Mouse (Mus musculus) heart, embryonic 15.5 days (tissue): Measurements from ENCODE around the gene Lamtor2. TPM values are rescaled to one million over a fixed set of nuclear protein-coding genes. Genes with fewer than 3 reads are reported as not detected.
"Not testable (repeated sequence)": the region's sequence is repeated elsewhere in the genome, so short reads cannot be mapped to it uniquely, and the experiment has no call there.

ENCODE experiments used
- ATAC-seq: fragments of 200-750 bp; cut with Nextera tagmentation; replicated peaks from 2 replicates; pipeline ENCODE4 v1.8.0; 2017; ENCODE audit warnings: low read depth, moderate TSS enrichment; ENCODE audit not compliant: insufficient number of reproducible peaks, insufficient read depth, low FRiP score
- H3K27ac ChIP-seq: fragments of 300-500 bp; sonication (generic); 2 replicates; pipeline ENCODE4 v1.5.1; 2015; ENCODE audit warnings: mild to moderate bottlenecking, inconsistent platforms
- H3K27me3 ChIP-seq: fragments of 300-500 bp; sonication (generic); 2 replicates; pipeline ENCODE4 v1.6.1; 2015; ENCODE audit warnings: inconsistent platforms
- H3K36me3 ChIP-seq: fragments of 300-500 bp; sonication (generic); 2 replicates; pipeline ENCODE4 v1.6.1; 2015; ENCODE audit warnings: mild to moderate bottlenecking, inconsistent platforms
- H3K4me1 ChIP-seq: fragments of 300-500 bp; sonication (generic); replicated peaks from 2 replicates; pipeline ENCODE4 v1.6.1; 2015; ENCODE audit warnings: inconsistent platforms
- H3K4me2 ChIP-seq: fragments of 300-500 bp; sonication (generic); 2 replicates; pipeline ENCODE4 v1.6.1; 2015; ENCODE audit warnings: inconsistent platforms, mild to moderate bottlenecking, moderate library complexity
- H3K4me3 ChIP-seq: fragments of 300-500 bp; sonication (generic); 2 replicates; pipeline ENCODE4 v1.5.1; 2015; ENCODE audit warnings: mild to moderate bottlenecking, inconsistent platforms
- H3K9ac ChIP-seq: fragments of 300-500 bp; sonication (generic); 2 replicates; pipeline ENCODE4 v1.6.1; 2015; ENCODE audit warnings: mild to moderate bottlenecking, inconsistent platforms
- H3K9me3 ChIP-seq: fragments of 300-500 bp; sonication (generic); replicated peaks from 2 replicates; pipeline ENCODE4 v1.6.1; 2016; ENCODE audit warnings: inconsistent platforms
- WGBS: fragments of 180-500 bp; shearing (Covaris S2); methylation state at CpG from one replicate; pipeline ENCODE4 v1.1.7; 2015; ENCODE audit warnings: mixed read lengths; 5-methylcytosine and 5-hydroxymethylcytosine counted together
- polyA plus RNA-seq: library from polyadenylated mRNA; unstranded; fragments of >200 nt; fragmentation: Nextera tagmentation; extraction: Ambion mirVana; gene quantifications from 2 replicates; pipeline ENCODE4 v1.2.1, GENCODE M21; 2015

Lamtor2 gene
- polyA plus RNA-seq, 1 experiment from 2014 or later: 119 TPM

DNA sequence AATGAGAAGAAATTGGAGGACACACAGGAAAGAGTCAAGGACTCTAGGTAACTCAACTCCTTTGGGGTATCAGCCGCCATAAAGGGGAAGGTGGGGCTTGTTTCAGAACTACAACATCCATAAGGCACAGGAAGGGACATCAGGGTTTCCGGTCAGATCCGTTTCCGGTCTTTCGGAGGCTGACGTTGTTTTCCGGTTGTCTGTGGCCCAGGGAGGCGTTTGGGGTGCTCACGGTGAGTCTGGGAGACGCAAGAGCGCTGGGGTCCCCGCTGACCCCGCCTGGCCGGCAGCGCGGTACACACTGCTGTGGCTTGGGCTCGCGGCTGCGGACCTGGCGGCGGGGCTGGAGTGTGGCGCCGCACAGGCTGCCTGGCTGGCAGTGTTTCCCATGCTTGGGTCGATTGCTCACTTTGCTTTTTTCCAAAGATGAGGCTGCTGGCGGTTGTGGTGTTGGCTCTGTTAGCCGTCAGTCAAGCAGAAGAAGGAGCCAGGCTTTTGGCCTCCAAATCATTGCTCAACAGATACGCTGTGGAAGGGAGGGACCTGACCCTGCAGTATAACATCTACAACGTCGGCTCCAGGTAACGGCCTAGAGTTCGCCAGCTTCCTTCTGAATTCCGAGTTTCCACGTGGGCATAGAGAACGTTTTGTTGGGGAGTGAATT lies 26.7 kb upstream of the Lamtor2 start:
- H3K9ac ChIP-seq: peak overlapping the region; percentile 81
- peak; percentile 68 for ATAC-seq
- under 1% methylated on average over 34 of the region's 34 CpGs for whole genome bisulfite sequencing
- H3K4me2 ChIP-seq: peak overlapping the region; percentile 73
- H3K36me3 ChIP-seq: peaks cover 31% of the 10 kb centered on the region
- H3K27ac ChIP-seq: peak overlapping the region; percentile 70
- peak overlapping the region; percentile 69 for H3K4me3 ChIP-seq
- peaks cover 12% of the 10 kb centered on the region for H3K4me1 ChIP-seq
- no peaks in the 10 kb centered on the region for H3K27me3 ChIP-seq
- no peaks in the 10 kb centered on the region for H3K9me3 ChIP-seq

DNA sequence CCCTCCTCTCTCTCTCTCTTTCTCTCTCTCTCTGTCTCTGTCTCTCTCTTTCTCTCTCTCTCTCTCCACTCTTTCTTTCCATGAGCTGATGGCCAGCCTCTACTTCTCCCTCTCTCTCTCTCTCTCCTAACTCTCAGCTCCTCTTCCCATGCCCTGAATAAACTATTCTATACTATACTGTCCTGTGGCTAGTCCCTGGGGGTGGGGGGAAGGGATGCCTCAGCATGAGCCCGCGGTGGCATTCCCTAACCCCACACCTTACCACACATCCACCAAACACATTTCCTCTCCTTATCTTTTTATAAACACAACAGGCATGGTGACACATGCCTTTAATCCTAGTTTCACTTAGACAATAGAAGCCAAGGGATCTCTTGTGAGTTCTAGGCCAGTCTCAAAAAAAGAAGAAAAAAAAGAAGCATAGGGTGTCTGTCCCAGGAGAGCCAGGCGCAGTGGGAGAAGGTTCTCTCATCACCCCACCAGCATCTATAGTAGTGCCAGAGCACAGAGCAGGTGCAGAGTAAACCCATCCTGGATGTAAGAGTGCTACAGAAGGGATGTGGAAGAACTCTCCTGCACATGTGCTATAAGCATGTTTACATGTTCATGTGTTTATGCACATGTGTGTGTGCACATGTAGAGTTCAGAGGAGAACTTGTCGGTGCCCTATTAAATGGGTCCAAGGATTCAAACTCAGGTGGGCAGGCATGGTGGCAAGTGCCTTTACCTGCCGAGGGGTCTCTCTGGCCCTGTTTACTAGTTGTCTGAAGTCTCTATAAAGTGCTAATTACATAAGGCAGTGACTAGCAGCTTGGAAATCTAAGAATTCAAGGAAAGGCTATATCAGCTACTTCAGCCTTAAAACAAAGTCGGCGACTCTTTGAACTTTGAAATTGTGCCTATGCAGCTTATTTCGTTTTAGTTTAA lies 25.9 kb upstream of the Lamtor2 start:
- peaks cover 27% of the 10 kb centered on the region for H3K36me3 ChIP-seq
- no peaks in the 10 kb centered on the region for H3K27me3 ChIP-seq
- ATAC-seq: 0 out of 2 replicates have a peak, but pooled peaks have one; percentile 23
- H3K9ac ChIP-seq: no peak overlapping the region
- peak overlapping the region; percentile 73 for H3K4me2 ChIP-seq
- H3K27ac ChIP-seq: no peak overlapping the region
- H3K4me1 ChIP-seq: peaks cover 12% of the 10 kb centered on the region
- 39% methylated on average over 8 of the region's 8 CpGs for WGBS
- no peaks in the 10 kb centered on the region for H3K9me3 ChIP-seq
- H3K4me3 ChIP-seq: peak overlapping the region; percentile 69

DNA sequence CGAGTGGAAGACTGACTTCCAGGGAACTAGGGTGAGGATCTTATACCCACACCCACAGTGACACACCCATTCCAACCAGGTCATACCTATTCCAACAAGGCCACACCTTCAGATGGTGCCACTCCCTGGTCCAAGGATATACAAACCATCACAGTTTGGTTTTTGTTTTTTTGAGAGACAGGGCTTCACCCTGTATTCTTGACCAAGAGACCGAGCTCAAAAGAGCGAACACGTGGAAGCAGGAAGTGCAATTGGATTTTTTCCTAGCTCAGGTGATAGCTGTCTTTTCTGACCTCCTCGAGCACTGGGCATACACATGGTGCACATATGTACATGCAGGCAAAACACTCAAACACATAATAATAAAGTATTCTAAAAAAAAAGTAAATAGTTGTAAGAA lies 25.0 kb upstream of the Lamtor2 start:
- H3K4me2 ChIP-seq, H3K4me3 ChIP-seq, H3K9me3 ChIP-seq, H3K27me3 ChIP-seq, H3K9ac ChIP-seq, ATAC-seq, H3K27ac ChIP-seq: not testable (repeated sequence)
- H3K4me1 ChIP-seq: peaks cover 12% of the 10 kb centered on the region
- 80% methylated on average over 5 of the region's 5 CpGs for WGBS
- peaks cover 18% of the 10 kb centered on the region for H3K36me3 ChIP-seq

DNA sequence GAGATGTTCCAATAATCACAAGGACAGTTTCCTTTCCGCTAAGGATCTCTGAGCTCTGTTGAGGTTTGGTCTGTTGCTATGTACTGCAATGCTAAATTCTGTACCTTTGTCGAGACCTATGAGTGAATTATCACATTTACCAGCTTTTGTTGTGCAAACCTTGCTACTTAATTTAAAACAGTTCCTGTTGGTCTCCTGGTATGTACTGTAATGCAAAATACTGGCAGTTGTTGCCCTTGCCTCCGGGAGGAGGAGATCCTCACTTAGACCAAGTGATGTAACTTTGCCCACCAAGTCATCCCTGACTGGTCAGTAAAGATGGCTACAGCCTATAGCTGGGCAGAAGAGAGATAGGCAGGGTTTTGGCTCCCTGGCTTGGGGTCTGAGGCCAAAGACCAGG lies 22.7 kb upstream of the Lamtor2 start, which contains the start of gene Ssr2:
TSS of gene Ssr2 (plus strand) at position 337 of the 400 bp plus-strand sequence.
- H3K36me3 ChIP-seq: no peaks in the 10 kb centered on the region
- WGBS: 79% methylated on average over 3 of the region's 3 CpGs
- H3K4me1 ChIP-seq: peaks cover 7% of the 10 kb centered on the region
- no peak within 1 kb of the TSS for H3K4me3 ChIP-seq
- H3K4me2 ChIP-seq: no peak within 1 kb of the TSS
- no peaks in the 10 kb centered on the region for H3K9me3 ChIP-seq
- H3K9ac ChIP-seq: no peak within 1 kb of the TSS
- no peaks in the 10 kb centered on the region for H3K27me3 ChIP-seq
- no peak within 1 kb of the TSS for H3K27ac ChIP-seq
- no peak for ATAC-seq

DNA sequence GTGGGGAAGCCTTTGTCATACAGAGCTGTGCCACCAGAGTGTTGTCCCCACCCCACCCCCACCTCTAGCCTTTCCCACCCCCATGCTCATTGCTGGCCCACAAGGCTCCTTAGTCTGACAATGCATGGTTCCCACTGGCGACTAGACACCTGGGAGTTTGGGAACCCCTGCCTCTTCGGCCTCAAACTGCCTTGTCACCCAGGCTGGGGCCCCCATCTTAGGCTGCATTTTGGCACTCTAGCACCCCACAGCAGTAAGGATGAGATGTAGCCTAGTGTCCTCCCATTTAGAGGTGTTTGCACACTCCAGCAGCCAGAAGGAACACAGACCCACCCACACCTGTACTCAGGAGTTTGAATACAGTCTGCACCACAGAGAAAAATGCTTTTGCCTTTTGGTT lies 20.9 kb upstream of the Lamtor2 start:
- no peak for ATAC-seq
- Histone ChIP-seq H3K4me3 (no peak overlapping the region), H3K9ac (no peak overlapping the region), H3K27me3 (no peaks in the 10 kb centered on the region), H3K4me1 (no peaks in the 10 kb centered on the region), H3K4me2 (no peak overlapping the region), H3K36me3 (peaks cover 12% of the 10 kb centered on the region), H3K9me3 (no peaks in the 10 kb centered on the region), H3K27ac (no peak overlapping the region)
- WGBS: 75% methylated on average over 2 of the region's 2 CpGs

DNA sequence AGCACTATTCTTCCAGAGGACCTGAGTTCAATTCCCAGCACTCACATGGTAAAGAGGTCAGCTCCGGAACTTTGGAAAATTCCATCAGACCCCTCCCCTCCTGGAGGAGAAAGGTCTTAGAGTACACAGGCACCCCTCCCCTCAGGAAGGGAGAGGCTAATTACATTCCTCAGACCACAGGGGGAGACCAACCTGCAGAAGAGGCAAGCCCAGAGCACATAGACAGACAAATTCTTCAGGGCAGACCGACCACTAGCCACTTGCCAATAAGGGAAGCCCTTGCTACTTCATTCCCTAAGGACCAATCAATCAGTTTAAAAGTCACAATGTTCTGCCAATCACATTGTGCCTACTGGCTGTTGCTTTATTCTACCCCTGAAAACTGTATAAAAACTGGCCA lies 20.0 kb upstream of the Lamtor2 start:
- no peak overlapping the region for H3K27ac ChIP-seq
- H3K4me2 ChIP-seq: no peak overlapping the region
- H3K4me3 ChIP-seq: no peak overlapping the region
- H3K36me3 ChIP-seq: peaks cover 22% of the 10 kb centered on the region
- ATAC-seq: no peak
- H3K4me1 ChIP-seq: no peaks in the 10 kb centered on the region
- no peak overlapping the region for H3K9ac ChIP-seq
- no peaks in the 10 kb centered on the region for H3K27me3 ChIP-seq
- 77% methylated on average over 2 of the region's 2 CpGs for WGBS
- no peaks in the 10 kb centered on the region for H3K9me3 ChIP-seq

DNA sequence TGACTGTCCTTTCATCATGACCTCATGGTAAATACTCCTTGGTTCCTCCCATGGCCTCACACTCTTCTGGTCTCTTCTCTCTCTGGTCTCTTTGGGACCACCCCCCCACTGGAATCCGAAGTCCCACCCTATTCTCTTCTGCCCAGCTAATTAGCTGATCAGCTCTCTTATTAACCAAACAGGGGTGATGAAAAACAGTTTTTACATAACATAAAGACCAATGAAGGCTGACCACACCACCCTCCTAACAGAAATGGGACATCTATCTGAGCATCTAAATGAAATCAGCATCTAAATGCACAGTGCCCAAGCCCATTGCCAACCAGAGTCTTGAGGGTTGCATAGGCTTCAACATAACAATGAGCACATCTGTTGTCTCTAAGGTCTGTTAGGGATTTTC lies 19.0 kb upstream of the Lamtor2 start:
- H3K27ac ChIP-seq: no peak overlapping the region
- no peak overlapping the region for H3K4me2 ChIP-seq
- no peaks in the 10 kb centered on the region for H3K9me3 ChIP-seq
- H3K36me3 ChIP-seq: peaks cover 29% of the 10 kb centered on the region
- WGBS: 83% methylated on average over 1 of the region's 1 CpGs
- H3K4me3 ChIP-seq: no peak overlapping the region
- H3K27me3 ChIP-seq: no peaks in the 10 kb centered on the region
- H3K4me1 ChIP-seq: no peaks in the 10 kb centered on the region
- no peak overlapping the region for H3K9ac ChIP-seq
- ATAC-seq: no peak

DNA sequence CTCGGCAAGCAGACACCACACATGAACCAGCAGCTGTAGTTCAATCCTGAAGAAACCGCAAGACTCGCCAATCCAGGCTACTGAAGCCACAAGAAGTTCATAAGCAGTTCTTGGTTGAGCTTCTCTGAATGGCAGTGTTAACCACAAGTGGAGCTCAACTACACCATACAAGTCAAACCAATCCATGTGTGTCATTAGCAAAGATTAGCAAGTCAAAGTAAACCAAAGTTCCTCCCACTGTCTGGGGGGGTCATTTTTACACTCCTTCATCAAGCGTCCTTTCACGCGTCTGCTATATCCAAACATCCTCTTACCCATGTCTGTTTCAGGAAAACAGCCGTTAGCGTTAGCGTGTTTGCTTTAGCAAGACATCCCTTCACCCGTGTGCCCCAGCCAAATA lies 17.5 kb upstream of the Lamtor2 start:
- Histone ChIP-seq H3K9ac (no peak overlapping the region), H3K4me1 (peaks cover 10% of the 10 kb centered on the region), H3K9me3 (no peaks in the 10 kb centered on the region), H3K27me3 (no peaks in the 10 kb centered on the region), H3K36me3 (peaks cover 44% of the 10 kb centered on the region), H3K4me3 (no peak overlapping the region), H3K4me2 (no peak overlapping the region), H3K27ac (no peak overlapping the region)
- ATAC-seq: no peak
- 91% methylated on average over 10 of the region's 10 CpGs for WGBS

DNA sequence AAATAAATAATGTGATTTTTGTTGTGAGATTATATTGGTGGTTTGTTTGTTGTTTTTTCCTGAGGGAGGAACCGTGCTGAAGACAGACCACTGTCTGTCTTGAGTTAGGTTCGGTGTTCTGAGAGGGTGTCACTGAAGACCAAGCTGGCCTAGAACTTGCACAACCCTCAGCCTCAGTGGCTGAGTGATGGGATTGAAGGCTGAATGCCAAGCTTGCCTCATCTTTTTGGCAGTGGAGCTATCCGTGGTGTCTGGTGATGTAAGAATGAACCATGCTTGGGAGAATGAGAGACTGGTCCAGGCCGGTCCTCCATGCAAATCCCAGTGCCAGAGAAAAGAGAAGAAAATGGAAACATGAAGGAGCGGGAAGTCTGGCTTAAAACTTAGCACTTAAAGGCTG lies 16.8 kb upstream of the Lamtor2 start:
- H3K4me1 ChIP-seq: peaks cover 10% of the 10 kb centered on the region
- WGBS: 91% methylated on average over 5 of the region's 5 CpGs
- no peak overlapping the region for H3K4me2 ChIP-seq
- H3K36me3 ChIP-seq: peaks cover 50% of the 10 kb centered on the region
- ATAC-seq: no peak
- H3K4me3 ChIP-seq: no peak overlapping the region
- H3K27ac ChIP-seq: no peak overlapping the region
- no peaks in the 10 kb centered on the region for H3K9me3 ChIP-seq
- no peak overlapping the region for H3K9ac ChIP-seq
- H3K27me3 ChIP-seq: no peaks in the 10 kb centered on the region

DNA sequence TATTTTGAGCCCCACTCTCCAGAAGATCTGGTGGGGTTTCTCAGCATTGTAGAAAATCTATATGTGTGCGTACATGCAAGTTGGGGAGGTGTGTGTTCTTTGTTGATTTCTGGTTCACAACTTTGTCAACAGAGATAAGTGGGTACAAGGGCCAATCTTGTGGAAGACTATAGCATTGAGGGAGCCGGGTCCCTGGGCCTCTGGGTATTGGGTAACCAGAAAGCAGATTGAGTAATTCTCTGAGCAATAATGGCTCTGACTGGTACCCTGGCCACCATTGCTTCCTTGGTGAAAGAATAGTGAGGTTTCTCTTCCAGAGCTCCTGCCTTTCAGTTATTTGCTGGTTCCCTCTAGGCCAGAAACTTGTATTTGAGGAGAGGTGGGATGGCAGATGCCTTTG lies 16.2 kb upstream of the Lamtor2 start:
- no peaks in the 10 kb centered on the region for H3K9me3 ChIP-seq
- 93% methylated on average over 2 of the region's 2 CpGs for WGBS
- ATAC-seq: no peak
- peaks cover 10% of the 10 kb centered on the region for H3K4me1 ChIP-seq
- H3K36me3 ChIP-seq: peaks cover 56% of the 10 kb centered on the region
- H3K9ac ChIP-seq: no peak overlapping the region
- no peak overlapping the region for H3K27ac ChIP-seq
- no peak overlapping the region for H3K4me3 ChIP-seq
- no peak overlapping the region for H3K4me2 ChIP-seq
- no peaks in the 10 kb centered on the region for H3K27me3 ChIP-seq

DNA sequence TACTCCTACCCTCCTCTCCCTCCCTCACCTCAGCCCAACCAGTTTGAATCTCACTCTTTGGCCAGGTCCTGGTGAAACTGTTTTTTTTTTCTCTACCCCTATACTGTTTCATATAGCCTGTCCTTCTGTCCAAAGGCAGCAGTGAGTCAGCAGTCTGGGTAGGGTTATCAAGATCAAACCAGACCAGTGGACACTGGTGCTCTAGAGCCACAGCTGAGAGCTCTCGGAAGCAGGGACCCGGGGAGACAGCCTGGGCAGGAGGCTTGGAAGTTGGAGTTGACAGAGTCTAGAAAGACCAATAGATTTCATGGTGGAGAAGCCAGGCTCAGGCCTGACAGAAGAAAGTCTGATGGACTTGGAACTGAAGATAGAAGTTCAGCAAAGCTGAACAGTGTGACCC lies 15.7 kb upstream of the Lamtor2 start:
- peaks cover 61% of the 10 kb centered on the region for H3K36me3 ChIP-seq
- no peak overlapping the region for H3K9ac ChIP-seq
- no peak overlapping the region for H3K27ac ChIP-seq
- ATAC-seq: no peak
- H3K27me3 ChIP-seq: no peaks in the 10 kb centered on the region
- no peaks in the 10 kb centered on the region for H3K9me3 ChIP-seq
- peaks cover 10% of the 10 kb centered on the region for H3K4me1 ChIP-seq
- H3K4me3 ChIP-seq: no peak overlapping the region
- WGBS: 88% methylated on average over 2 of the region's 2 CpGs
- no peak overlapping the region for H3K4me2 ChIP-seq
